Mouse (Mus musculus): ENCODE results near the gene Zbtb39.

Zbtb39 gene

GRCm38 (mm10) chr10:127739083-127739660 is at the start of gene Zbtb39:
Gene Zbtb39 (plus strand): TSS chr10:127739538.
- DNase-seq (ENCODE audit: extremely low spot score, low read depth, low spot score), result peak; percentile 33

- DNase-seq (ENCODE audit: extremely low spot score, low read depth, low spot score), result no peak
These were observed 48.3 kb upstream of the Zbtb39 start for GRCm38 (mm10) chr10:127691053-127691452.

- no peak for DNase-seq (ENCODE audit: extremely low spot score, low read depth, low spot score)
These were observed 44.7 kb upstream of the Zbtb39 start for GRCm38 (mm10) chr10:127694636-127695035.

- DNase-seq (ENCODE audit: extremely low spot score, low read depth, low spot score), result no peak
These were observed 43.6 kb upstream of the Zbtb39 start for GRCm38 (mm10) chr10:127695775-127696174.

- no peak for DNase-seq (ENCODE audit: extremely low spot score, low read depth, low spot score)
These were observed 40.4 kb upstream of the Zbtb39 start for GRCm38 (mm10) chr10:127698966-127699365.

- DNase-seq (ENCODE audit: extremely low spot score, low read depth, low spot score), result no peak
These were observed 36.0 kb upstream of the Zbtb39 start for GRCm38 (mm10) chr10:127703299-127703698.

GRCm38 (mm10) chr10:127704293-127704692 is 35.0 kb upstream of the Zbtb39 start:
- no peak for DNase-seq (ENCODE audit: extremely low spot score, low read depth, low spot score)

- DNase-seq (ENCODE audit: extremely low spot score, low read depth, low spot score), result no peak
These were observed 34.5 kb upstream of the Zbtb39 start, which contains the start of gene Myo1a for GRCm38 (mm10) chr10:127704766-127705220. Gene Myo1a (plus strand): TSS chr10:127705170.

GRCm38 (mm10) chr10:127705783-127706182 is 33.6 kb upstream of the Zbtb39 start:
- DNase-seq (ENCODE audit: extremely low spot score, low read depth, low spot score), result no peak

- DNase-seq (ENCODE audit: extremely low spot score, low read depth, low spot score), result no peak
These were observed 31.6 kb upstream of the Zbtb39 start for GRCm38 (mm10) chr10:127707721-127708120.

GRCm38 (mm10) chr10:127708850-127709370 is 30.4 kb upstream of the Zbtb39 start:
- DNase-seq (ENCODE audit: extremely low spot score, low read depth, low spot score), result no peak

GRCm38 (mm10) chr10:127710331-127710730 is 29.0 kb upstream of the Zbtb39 start:
- no peak for DNase-seq (ENCODE audit: extremely low spot score, low read depth, low spot score)

- DNase-seq (ENCODE audit: extremely low spot score, low read depth, low spot score), result peak; percentile 18
These were observed 26.6 kb upstream of the Zbtb39 start for GRCm38 (mm10) chr10:127712736-127713135.

- DNase-seq (ENCODE audit: extremely low spot score, low read depth, low spot score), result no peak
These were observed 17.5 kb upstream of the Zbtb39 start for GRCm38 (mm10) chr10:127721671-127722418.

GRCm38 (mm10) chr10:127724178-127724577 is 15.2 kb upstream of the Zbtb39 start, which contains the start of gene Tac2:
Gene Tac2 (plus strand): TSS chr10:127724478.
- DNase-seq (ENCODE audit: extremely low spot score, low read depth, low spot score), result no peak

- DNase-seq (ENCODE audit: extremely low spot score, low read depth, low spot score), result no peak
These were observed 14.2 kb upstream of the Zbtb39 start for GRCm38 (mm10) chr10:127725136-127725535.

- no peak for DNase-seq (ENCODE audit: extremely low spot score, low read depth, low spot score)
These were observed 10.9 kb upstream of the Zbtb39 start for GRCm38 (mm10) chr10:127728437-127728836.

GRCm38 (mm10) chr10:127730285-127730932 is 8.9 kb upstream of the Zbtb39 start:
- no peak for DNase-seq (ENCODE audit: extremely low spot score, low read depth, low spot score)

GRCm38 (mm10) chr10:127730933-127731310 is 8.4 kb upstream of the Zbtb39 start:
- no peak for DNase-seq (ENCODE audit: extremely low spot score, low read depth, low spot score)

GRCm38 (mm10) chr10:127731397-127731796 is 7.9 kb upstream of the Zbtb39 start:
- DNase-seq (ENCODE audit: extremely low spot score, low read depth, low spot score), result no peak

- no peak for DNase-seq (ENCODE audit: extremely low spot score, low read depth, low spot score)
These were observed 4.9 kb upstream of the Zbtb39 start for GRCm38 (mm10) chr10:127734434-127734833.

- DNase-seq (ENCODE audit: extremely low spot score, low read depth, low spot score), result no peak
These were observed 3.1 kb upstream of the Zbtb39 start for GRCm38 (mm10) chr10:127736266-127736665.
